Mouse (Mus musculus) olfactory bulb, adult 2 months (tissue): ENCODE measurements around the gene Ghrl.

Source experiments
- CTCF ChIP-seq: fragments of 200-500 bp; IDR thresholded peaks from 2 replicates; pipeline ENCODE4 v1.5.1; 2012; ENCODE audit warnings: low read depth, mild to moderate bottlenecking, low read length, moderate library complexity; ENCODE audit not compliant: insufficient read depth
- POLR2A ChIP-seq: fragments of 200-500 bp; IDR thresholded peaks from 2 replicates; pipeline ENCODE4 v1.6.1; 2012; ENCODE audit warnings: mild to moderate bottlenecking, low read depth, low read length, moderate library complexity; ENCODE audit not compliant: insufficient read depth

GRCm38 (mm10) chr6:113737318-113738046, 17.8 kb upstream of the Ghrl start:
- no peak for TF ChIP-seq POLR2A
- TF ChIP-seq CTCF = no peak
